Mouse (Mus musculus): Measurements from ENCODE around the gene Stk38. TPM values are rescaled to one million over a fixed set of nuclear protein-coding genes. Genes with fewer than 3 reads are reported as not detected.
"Not testable (repeated sequence)": the region's sequence is repeated elsewhere in the genome, so short reads cannot be mapped to it uniquely, and the experiment has no call there.

Stk38 gene
- total RNA-seq, 4 experiments from 2014 or later: 56.9 to 81.7 (median 64.5) TPM

- no peak for DNase-seq (ENCODE audit: low spot score in 2 of 2)
Observed at GRCm38 (mm10) chr17:29009181-29009580, 1.4 kb upstream of the Stk38 start.

- no peak for DNase-seq (ENCODE audit: low spot score in 2 of 2)
Observed at GRCm38 (mm10) chr17:29008326-29008650, 493 bp upstream of the Stk38 start.

- DNase-seq (ENCODE audit: low spot score in 2 of 2): peak in 1 of 2 experiments; percentile 17
Observed at GRCm38 (mm10) chr17:29007243-29007640, 553 bp downstream of the Stk38 start.

DNA sequence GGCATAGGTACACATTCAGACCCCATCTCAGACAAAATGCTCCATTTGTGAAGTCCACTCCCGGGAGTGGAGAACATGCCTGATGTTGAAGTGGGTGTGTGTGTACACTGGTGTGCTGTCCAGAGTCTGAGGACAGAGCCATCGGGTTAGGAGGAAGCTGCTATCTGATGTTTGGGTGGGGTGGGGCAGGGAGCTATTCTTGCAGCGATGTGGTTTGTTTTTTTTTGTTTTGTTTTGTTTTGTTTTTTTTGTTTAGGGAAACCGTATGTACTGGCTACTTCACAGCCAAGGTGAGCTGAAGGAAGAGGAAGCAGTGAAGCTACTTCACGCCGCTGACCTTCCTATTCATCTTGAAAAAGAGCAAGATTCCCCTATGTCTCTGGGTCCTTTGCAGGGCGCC is 983 bp downstream of the Stk38 start:
- no peak for DNase-seq (ENCODE audit: low spot score in 2 of 2)

GRCm38 (mm10) chr17:29005002-29005401 is 2.8 kb downstream of the Stk38 start:
- DNase-seq (ENCODE audit: low spot score in 2 of 2): no peak

DNA sequence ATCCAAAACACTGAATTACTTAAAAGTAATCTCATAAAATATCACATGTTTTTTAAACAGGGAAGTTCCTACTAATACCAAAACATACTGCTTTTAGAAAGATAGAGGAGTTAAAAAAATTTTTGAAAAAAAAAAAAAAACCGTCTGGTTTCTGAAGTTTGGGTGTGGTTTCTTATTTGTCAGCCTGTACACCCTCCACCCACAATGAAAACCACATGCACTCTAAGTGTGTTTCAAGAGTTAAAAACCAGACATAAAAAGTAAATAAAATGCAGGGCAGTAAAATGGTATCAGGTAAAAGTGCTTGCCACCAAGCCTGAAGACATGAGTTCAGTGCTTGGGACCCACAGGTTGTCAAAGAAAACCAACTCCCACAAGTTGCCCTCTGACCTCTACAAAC is 4.1 kb downstream of the Stk38 start:
- no peak for DNase-seq (ENCODE audit: low spot score in 2 of 2)

DNA sequence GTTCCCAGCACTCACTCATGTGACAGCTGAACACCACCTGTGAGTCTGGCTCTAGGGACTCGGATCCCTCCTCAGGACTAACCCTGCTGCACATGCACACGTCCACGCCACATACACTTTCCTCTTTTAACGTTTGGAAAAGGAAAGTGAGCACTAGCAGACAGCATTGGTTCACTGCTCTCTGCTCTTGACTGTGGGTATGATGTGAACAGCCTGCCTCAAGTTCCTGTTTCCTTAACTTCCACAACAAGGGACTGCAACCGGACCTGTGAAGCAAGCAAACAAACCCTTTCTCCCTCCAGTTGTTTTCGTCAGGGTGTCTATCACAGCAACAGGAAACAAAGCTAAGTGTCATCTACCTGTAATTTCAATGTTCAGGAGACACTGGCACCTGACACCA is 7.3 kb downstream of the Stk38 start:
- DNase-seq (ENCODE audit: low spot score in 2 of 2): no peak

DNA sequence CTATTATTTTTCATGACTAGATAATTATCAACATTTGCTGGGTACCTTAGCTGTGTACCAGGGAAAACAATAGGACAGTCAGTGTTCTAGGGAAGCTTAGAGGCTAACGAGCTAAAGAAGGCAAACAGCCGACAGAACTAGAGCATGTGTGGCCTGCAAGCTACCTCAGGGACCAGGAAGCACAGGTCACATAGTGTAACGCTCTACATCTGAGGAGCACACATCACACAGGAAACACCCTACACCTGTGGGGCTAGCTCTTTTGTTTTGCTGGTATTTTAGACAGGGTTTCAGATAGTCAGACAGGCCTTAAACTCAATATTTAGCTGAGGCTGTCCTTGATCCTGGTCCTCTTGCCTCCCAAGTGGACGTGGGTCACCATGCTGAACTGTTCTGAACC is 13.2 kb downstream of the Stk38 start:
- no peak for DNase-seq (ENCODE audit: low spot score in 2 of 2)

- DNase-seq (ENCODE audit: low spot score in 2 of 2): not testable (repeated sequence)
Observed at GRCm38 (mm10) chr17:28993004-28993403, 14.8 kb downstream of the Stk38 start.

- DNase-seq (ENCODE audit: low spot score in 2 of 2): peak in 1 of 2 experiments; percentile 35
Observed at GRCm38 (mm10) chr17:28992105-28992504, 15.7 kb downstream of the Stk38 start.

GRCm38 (mm10) chr17:28991286-28991685 is 16.5 kb downstream of the Stk38 start:
- no peak for DNase-seq (ENCODE audit: low spot score in 2 of 2)

DNA sequence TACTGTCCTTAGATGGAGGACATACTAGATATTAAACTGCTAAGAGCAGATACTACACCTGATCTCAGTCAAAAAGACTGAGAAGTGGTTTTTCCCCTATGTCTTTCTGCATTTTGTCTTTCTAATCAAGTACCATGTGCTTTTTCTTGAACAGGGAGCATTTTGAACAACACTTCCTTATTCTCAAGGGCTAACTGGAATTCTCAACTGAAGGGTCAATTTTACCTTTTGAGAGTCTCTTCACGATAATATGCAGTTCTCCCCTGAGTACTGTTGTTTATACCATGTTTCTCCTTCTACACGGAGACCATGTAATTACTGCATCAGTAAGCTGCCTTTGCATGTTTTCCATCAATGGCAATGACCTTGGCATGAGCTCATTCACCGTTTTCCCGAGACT is 17.7 kb downstream of the Stk38 start:
- no peak for DNase-seq (ENCODE audit: low spot score in 2 of 2)

GRCm38 (mm10) chr17:28988996-28989395 is 18.8 kb downstream of the Stk38 start:
- DNase-seq (ENCODE audit: low spot score in 2 of 2): no peak

GRCm38 (mm10) chr17:28988291-28988690 is 19.5 kb downstream of the Stk38 start:
- no peak for DNase-seq (ENCODE audit: low spot score in 2 of 2)

DNA sequence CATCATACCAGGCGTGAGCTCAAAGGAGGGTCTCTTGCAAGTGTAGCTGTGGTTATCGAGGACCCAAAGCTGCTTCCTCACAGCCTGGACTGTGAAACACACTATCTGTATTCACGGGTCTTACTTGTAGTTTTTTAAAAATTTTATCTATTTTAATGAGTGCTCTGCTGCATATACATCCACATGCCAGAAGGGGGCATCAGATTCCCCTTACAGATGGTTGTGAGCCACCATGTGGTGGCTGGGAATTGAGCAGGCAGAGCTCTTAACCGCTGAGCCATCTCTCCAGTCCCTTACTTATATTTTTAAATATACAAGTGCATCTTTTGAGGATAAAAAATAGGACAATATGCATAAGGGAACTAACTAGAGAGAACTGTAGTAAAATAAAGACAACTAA is 20.1 kb downstream of the Stk38 start:
- no peak for DNase-seq (ENCODE audit: low spot score in 2 of 2)

GRCm38 (mm10) chr17:28986833-28987232 is 21.0 kb downstream of the Stk38 start:
- DNase-seq (ENCODE audit: low spot score in 2 of 2): no peak

GRCm38 (mm10) chr17:28984724-28985420 is 22.9 kb downstream of the Stk38 start:
- no peak for DNase-seq (ENCODE audit: low spot score in 2 of 2)

DNA sequence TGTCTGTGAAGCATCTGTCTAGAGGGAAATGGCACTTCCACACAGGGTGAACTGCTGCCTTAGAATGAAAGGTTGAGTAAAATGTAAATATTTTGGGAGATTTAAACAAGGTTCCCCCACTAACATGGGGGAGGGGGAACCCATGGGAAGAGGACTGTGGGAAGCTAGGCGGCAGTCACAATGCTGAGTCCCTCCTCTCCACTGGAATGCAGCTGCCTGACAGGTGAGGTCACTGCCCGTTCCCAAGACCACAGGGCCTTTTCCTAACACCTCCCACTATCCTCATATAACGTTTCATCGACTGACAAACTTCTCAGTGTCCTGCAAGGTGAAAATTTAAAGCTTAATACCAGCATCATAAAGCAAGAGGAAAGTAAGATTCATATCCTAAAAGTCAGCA is 25.2 kb downstream of the Stk38 start:
- DNase-seq (ENCODE audit: low spot score in 2 of 2): no peak

DNA sequence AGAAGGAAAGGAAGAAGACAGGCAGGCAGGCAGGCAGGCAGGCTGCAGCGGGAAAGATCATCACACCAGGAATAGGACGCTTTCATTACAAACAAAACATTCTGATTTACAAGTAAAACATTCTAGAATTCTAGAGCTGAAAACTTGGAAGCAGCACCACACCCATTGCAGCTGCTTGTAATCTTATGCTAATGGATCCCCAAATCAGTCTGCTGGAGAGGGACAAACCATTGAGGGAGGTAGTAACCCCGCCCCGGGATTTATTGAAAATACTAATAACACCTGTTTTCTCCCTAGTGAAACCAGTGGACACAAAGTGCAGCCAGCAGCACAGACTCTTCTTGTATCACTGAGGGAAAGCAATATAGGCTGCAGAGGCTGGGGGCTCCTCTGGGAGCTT is 26.7 kb downstream of the Stk38 start:
- no peak for DNase-seq (ENCODE audit: low spot score in 2 of 2)

DNA sequence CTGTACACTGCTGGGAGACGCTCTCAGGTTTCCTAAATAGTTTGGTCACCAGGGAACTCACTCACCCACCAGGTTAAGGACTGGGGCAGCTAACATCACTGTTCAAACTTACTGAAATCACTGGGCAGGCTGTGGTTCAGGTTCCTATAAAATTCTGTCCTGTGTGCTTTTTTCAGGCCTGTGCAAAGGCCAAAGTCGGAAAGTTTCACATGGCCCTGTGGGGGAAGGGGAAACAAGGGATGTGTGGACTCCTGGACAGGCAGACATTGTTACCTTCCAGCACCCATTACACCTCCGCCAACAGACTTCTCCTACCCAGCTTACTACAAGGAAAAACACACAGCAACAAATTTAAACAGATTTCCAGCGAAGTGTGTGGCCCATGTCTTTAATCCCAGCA is 28.7 kb downstream of the Stk38 start:
- DNase-seq (ENCODE audit: low spot score in 2 of 2): no peak

GRCm38 (mm10) chr17:28970122-28970521 is 37.7 kb downstream of the Stk38 start:
- no peak for DNase-seq (ENCODE audit: low spot score in 2 of 2)

- DNase-seq (ENCODE audit: low spot score in 2 of 2): no peak
Observed at GRCm38 (mm10) chr17:28967021-28967610, 40.7 kb downstream of the Stk38 start.

DNA sequence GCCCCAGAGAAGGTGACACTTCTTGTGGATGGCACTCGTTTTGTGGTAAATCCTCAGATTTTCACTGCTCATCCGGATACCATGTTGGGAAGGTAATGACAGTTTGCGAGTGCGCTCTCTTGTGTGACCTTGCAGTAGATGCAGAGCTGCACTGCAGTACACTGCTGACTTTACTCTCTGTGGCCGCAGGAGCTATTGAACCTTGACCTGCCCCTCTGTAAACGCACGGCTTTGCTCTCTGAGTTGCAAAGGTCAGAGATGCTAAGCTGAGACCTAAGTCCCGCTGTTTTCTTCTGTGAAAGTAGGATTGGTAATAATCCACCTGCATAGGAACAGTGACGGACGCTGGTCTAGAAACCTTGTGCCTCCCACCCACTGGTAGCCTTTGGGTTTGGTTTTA is 46.2 kb downstream of the Stk38 start:
- DNase-seq (ENCODE audit: low spot score in 2 of 2): no peak

DNA sequence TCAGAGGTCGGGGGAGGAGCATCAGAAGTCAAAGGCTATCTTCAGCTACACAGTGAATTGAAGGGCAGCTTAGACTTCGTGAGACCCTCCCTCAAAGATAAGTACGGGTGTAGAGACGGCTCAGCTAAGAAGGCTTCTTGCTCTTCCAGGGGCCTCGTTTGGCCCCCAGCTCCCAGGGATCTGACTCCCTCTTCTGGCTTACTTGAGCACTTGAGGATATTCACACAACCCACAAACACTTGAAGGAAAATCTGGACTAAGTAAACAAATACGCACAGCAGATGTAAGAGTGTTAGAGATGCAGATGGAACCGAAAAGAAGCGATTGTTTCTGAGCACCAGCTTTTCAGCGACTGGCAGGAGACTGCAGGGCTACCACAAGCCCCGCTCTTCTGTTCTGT is 47.2 kb downstream of the Stk38 start:
- DNase-seq (ENCODE audit: low spot score in 2 of 2): no peak
